Mouse (Mus musculus) embryonic facial prominence, embryonic 11.5 days (tissue): ENCODE data around the gene Pgm1. TPM values are rescaled to one million over a fixed set of nuclear protein-coding genes. Genes with fewer than 3 reads are reported as not detected.

Experiments
- ATAC-seq: fragments of 200-750 bp; cut with Nextera tagmentation; replicated peaks from 2 replicates; pipeline ENCODE4 v1.8.0; 2017; ENCODE audit warnings: low read depth; ENCODE audit not compliant: insufficient number of reproducible peaks, low FRiP score, low TSS enrichment
- DNase-seq: peaks from one replicate; pipeline ENCODE4 v3.0.0-alpha.2; 2015; ENCODE audit warnings: low spot score
- H3K27ac ChIP-seq: fragments of 300-500 bp; sonication (generic); replicated peaks from 2 replicates; pipeline ENCODE4 v1.5.1; 2014; ENCODE audit warnings: mild to moderate bottlenecking, low read depth, low read length, control low read depth
- H3K27me3 ChIP-seq: fragments of 300-500 bp; sonication (generic); 2 replicates; pipeline ENCODE4 v1.6.1; 2014; ENCODE audit warnings: mild to moderate bottlenecking, low read length, moderate library complexity, mixed read lengths; ENCODE audit not compliant: control insufficient read depth, insufficient read depth
- H3K36me3 ChIP-seq: fragments of 300-500 bp; sonication (generic); replicated peaks from 2 replicates; pipeline ENCODE4 v1.6.1; 2014; ENCODE audit warnings: low read depth, mild to moderate bottlenecking, low read length, moderate library complexity, mixed read lengths; ENCODE audit not compliant: control insufficient read depth, insufficient read depth
- H3K4me1 ChIP-seq: fragments of 300-500 bp; sonication (generic); 2 replicates; pipeline ENCODE4 v1.6.1; 2014; ENCODE audit warnings: low read length, mixed read lengths; ENCODE audit not compliant: control insufficient read depth, insufficient read depth
- H3K4me2 ChIP-seq: fragments of 300-500 bp; sonication (generic); 2 replicates; pipeline ENCODE4 v1.6.1; 2014; ENCODE audit warnings: low read depth, mild to moderate bottlenecking, control low read depth, low read length, moderate library complexity
- H3K4me3 ChIP-seq: fragments of 300-500 bp; sonication (generic); 2 replicates; pipeline ENCODE4 v1.5.1; 2014; ENCODE audit warnings: low read depth, low read length, control low read depth
- H3K9ac ChIP-seq: fragments of 300-500 bp; sonication (generic); replicated peaks from 2 replicates; pipeline ENCODE4 v1.6.1; 2014; ENCODE audit warnings: mild to moderate bottlenecking, control low read depth, low read length
- H3K9me3 ChIP-seq: fragments of 300-500 bp; sonication (generic); replicated peaks from 2 replicates; pipeline ENCODE4 v1.6.1; 2016; ENCODE audit warnings: mild to moderate bottlenecking, low read length, inconsistent platforms, mixed read lengths; ENCODE audit not compliant: control insufficient read depth
- WGBS: fragments of 180-500 bp; shearing (Covaris S2); extraction: QIAGEN DNeasy Blood & Tissue Kit; methylation state at CpG from one replicate; pipeline ENCODE4 v1.1.7; 2014; 5-methylcytosine and 5-hydroxymethylcytosine counted together
- polyA plus RNA-seq: library from polyadenylated mRNA; unstranded; fragments of >200 nt; fragmentation: Nextera tagmentation; extraction: Ambion mirVana; gene quantifications from 2 replicates; pipeline ENCODE4 v1.2.1, GENCODE M21; 2014

Gene Pgm1
- polyA plus RNA-seq, 1 experiment from 2014 or later: 58.2 TPM

GRCm38 (mm10) chr4:99930518-99931239 lies 1.5 kb downstream of the Pgm1 start:
- WGBS: 51% methylated on average over 10 of the region's 10 CpGs
- Histone ChIP-seq H3K4me3 (no peak overlapping the region), H3K27me3 (no peaks in the 10 kb centered on the region), H3K4me1 (no peaks in the 10 kb centered on the region), H3K36me3 (no peaks in the 10 kb centered on the region), H3K4me2 (no peak overlapping the region; the same call in 1 of the 2 replicates), H3K9me3 (no peaks in the 10 kb centered on the region), H3K9ac (no peak overlapping the region), H3K27ac (no peak overlapping the region)
- ATAC-seq: no peak
- no peak for DNase-seq

GRCm38 (mm10) chr4:99931240-99931580 lies 2.0 kb downstream of the Pgm1 start:
- WGBS: 68% methylated on average over 11 of the region's 11 CpGs
- Histone ChIP-seq H3K36me3 (no peaks in the 10 kb centered on the region), H3K27me3 (no peaks in the 10 kb centered on the region), H3K4me1 (no peaks in the 10 kb centered on the region), H3K9ac (no peak overlapping the region), H3K27ac (no peak overlapping the region), H3K4me2 (no peak overlapping the region), H3K9me3 (no peaks in the 10 kb centered on the region), H3K4me3 (no peak overlapping the region)
- no peak for DNase-seq
- ATAC-seq: no peak

- H3K4me2 ChIP-seq: no peak overlapping the region
- H3K9me3 ChIP-seq: no peaks in the 10 kb centered on the region
- no peak overlapping the region for H3K27ac ChIP-seq
- 78% methylated on average over 4 of the region's 4 CpGs for WGBS
- ATAC-seq (no peak), DNase-seq (no peak)
- no peaks in the 10 kb centered on the region for H3K27me3 ChIP-seq
- H3K36me3 ChIP-seq: no peaks in the 10 kb centered on the region
- no peaks in the 10 kb centered on the region for H3K4me1 ChIP-seq
- no peak overlapping the region for H3K4me3 ChIP-seq
- no peak overlapping the region for H3K9ac ChIP-seq
Measured at GRCm38 (mm10) chr4:99931807-99932206, 2.6 kb downstream of the Pgm1 start.

GRCm38 (mm10) chr4:99934859-99935258 lies 5.6 kb downstream of the Pgm1 start:
- H3K9me3 ChIP-seq: no peaks in the 10 kb centered on the region
- no peaks in the 10 kb centered on the region for H3K36me3 ChIP-seq
- DNase-seq (no peak), ATAC-seq (no peak)
- WGBS: 92% methylated on average over 7 of the region's 7 CpGs
- H3K9ac ChIP-seq: no peak overlapping the region
- H3K27ac ChIP-seq: no peak overlapping the region
- no peaks in the 10 kb centered on the region for H3K27me3 ChIP-seq
- no peaks in the 10 kb centered on the region for H3K4me1 ChIP-seq
- H3K4me3 ChIP-seq: no peak overlapping the region
- no peak overlapping the region for H3K4me2 ChIP-seq

GRCm38 (mm10) chr4:99936278-99936677 lies 7.1 kb downstream of the Pgm1 start:
- H3K27ac ChIP-seq: no peak overlapping the region
- no peak for DNase-seq
- H3K36me3 ChIP-seq: no peaks in the 10 kb centered on the region
- H3K9ac ChIP-seq: no peak overlapping the region
- ATAC-seq: no peak
- H3K27me3 ChIP-seq: no peaks in the 10 kb centered on the region
- H3K4me3 ChIP-seq: no peak overlapping the region
- H3K9me3 ChIP-seq: no peaks in the 10 kb centered on the region
- WGBS: 94% methylated on average over 5 of the region's 5 CpGs
- no peak overlapping the region for H3K4me2 ChIP-seq
- H3K4me1 ChIP-seq: no peaks in the 10 kb centered on the region

DNA sequence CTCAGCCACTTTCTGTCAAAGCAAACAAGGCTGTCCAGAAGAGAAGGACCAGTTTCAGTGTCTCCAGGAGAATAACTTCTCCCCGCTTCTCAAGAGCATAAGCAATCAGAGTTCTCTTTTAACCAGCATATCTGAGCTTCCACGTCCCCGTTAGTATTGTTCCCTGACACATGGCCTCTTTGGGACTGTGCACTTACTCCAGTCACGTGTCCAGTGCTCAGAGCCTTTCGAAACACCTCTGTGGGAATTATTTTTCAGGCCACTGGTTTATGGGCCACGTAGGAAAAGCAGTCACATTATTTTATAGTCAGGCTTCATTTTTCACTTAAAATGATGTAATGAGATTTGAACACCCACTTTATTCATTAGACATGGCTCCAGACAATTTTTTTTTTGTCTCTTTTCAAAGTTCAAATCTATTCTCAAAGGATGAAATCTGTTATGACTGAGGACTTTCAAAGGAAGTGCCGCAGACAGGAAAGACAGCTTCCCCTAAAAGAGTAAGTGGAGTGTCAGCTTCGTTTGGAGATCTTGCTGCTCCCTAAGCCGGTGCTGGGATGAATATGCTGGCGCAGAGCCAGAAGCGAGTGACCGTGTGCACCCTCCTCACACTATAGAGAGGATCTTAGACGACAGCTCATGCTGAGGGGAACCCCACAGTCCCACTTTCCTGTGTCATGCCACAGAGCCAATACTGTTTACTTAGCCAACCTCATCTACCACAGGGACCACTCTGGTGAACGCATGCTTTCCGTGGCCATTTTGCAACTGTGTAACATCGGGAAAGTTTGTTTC lies 10.7 kb downstream of the Pgm1 start:
- H3K4me1 ChIP-seq: no peaks in the 10 kb centered on the region
- 75% methylated on average over 16 of the region's 16 CpGs for WGBS
- no peak overlapping the region for H3K27ac ChIP-seq
- no peaks in the 10 kb centered on the region for H3K27me3 ChIP-seq
- no peak overlapping the region for H3K4me3 ChIP-seq
- no peak overlapping the region for H3K9ac ChIP-seq
- H3K9me3 ChIP-seq: no peaks in the 10 kb centered on the region
- no peak overlapping the region for H3K4me2 ChIP-seq
- no peaks in the 10 kb centered on the region for H3K36me3 ChIP-seq
- DNase-seq (no peak), ATAC-seq (no peak)

DNA sequence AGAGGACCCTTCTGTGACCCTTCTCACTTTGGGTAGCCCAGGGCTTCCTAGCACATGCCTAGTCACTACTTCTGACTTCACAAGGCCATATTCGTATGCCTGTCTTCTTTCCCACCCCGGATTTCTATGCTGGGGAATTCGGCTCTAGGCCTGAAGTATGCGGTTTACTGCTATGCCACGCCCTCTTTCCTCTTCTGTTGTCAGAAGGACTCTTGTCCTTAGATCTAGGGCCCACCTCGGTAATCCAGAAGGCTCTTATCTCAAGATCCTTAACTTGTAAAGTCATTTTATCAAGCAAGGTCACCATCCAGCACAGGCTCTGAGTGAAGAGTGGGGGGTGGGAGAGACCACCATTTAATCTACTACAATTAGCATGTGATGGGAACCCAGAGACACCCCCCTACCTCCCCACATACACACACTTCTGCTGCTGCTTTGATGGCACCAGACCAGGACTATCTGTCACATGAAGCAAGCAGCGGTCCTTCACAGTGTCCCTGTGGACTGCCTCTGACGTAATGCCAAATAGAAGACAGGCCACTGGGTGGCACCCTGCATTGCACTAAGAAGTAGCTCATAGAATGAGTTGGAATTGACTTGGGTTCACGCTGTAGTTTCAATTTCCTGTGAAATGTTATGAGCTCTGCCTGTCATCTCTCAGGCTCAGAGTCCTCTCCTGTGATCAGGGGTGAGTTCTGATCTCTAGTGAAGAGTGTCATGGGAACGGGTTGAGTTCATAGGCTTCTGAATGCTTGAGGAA lies 12.6 kb downstream of the Pgm1 start:
- no peak overlapping the region for H3K4me3 ChIP-seq
- H3K36me3 ChIP-seq: no peaks in the 10 kb centered on the region
- H3K27me3 ChIP-seq: no peaks in the 10 kb centered on the region
- H3K4me2 ChIP-seq: no peak overlapping the region
- H3K9ac ChIP-seq: no peak overlapping the region
- H3K9me3 ChIP-seq: no peaks in the 10 kb centered on the region
- no peak for ATAC-seq
- WGBS: 77% methylated on average over 10 of the region's 10 CpGs
- no peaks in the 10 kb centered on the region for H3K4me1 ChIP-seq
- DNase-seq: no peak
- H3K27ac ChIP-seq: no peak overlapping the region

- no peak for ATAC-seq
Measured at GRCm38 (mm10) chr4:99944606-99945005, 15.4 kb downstream of the Pgm1 start.

More at GRCm38 (mm10) chr4:99944606-99945005, 15.4 kb downstream of the Pgm1 start:
- Histone ChIP-seq H3K4me3 (no peak overlapping the region), H3K36me3 (no peaks in the 10 kb centered on the region), H3K9me3 (no peaks in the 10 kb centered on the region), H3K4me1 (no peaks in the 10 kb centered on the region), H3K27me3 (no peaks in the 10 kb centered on the region), H3K4me2 (no peak overlapping the region), H3K27ac (no peak overlapping the region), H3K9ac (no peak overlapping the region)
- WGBS: 64% methylated on average over 2 of the region's 2 CpGs
- DNase-seq: no peak
